Mouse (Mus musculus): Measurements from ENCODE around the gene Gm11639.
"Not testable (repeated sequence)": the region's sequence is repeated elsewhere in the genome, so short reads cannot be mapped to it uniquely, and the experiment has no call there.

Gene Gm11639

GRCm38 (mm10) chr11:104707084-104707483 lies 21.6 kb downstream of the Gm11639 start:
- DNase-seq = no peak

- DNase-seq = no peak
These were observed 59.6 kb downstream of the Gm11639 start for GRCm38 (mm10) chr11:104744995-104745568.

GRCm38 (mm10) chr11:104765762-104766161 lies 80.3 kb downstream of the Gm11639 start:
- no peak for DNase-seq

GRCm38 (mm10) chr11:104767068-104767467 lies 81.6 kb downstream of the Gm11639 start:
- no peak for DNase-seq

GRCm38 (mm10) chr11:104768072-104768471 lies 82.6 kb downstream of the Gm11639 start:
- peak; percentile 59 for DNase-seq

GRCm38 (mm10) chr11:104778796-104779195 lies 93.3 kb downstream of the Gm11639 start:
- DNase-seq = no peak

GRCm38 (mm10) chr11:104944723-104945122 lies 259.2 kb downstream of the Gm11639 start:
- no peak for DNase-seq

- no peak for DNase-seq
These were observed 266.8 kb downstream of the Gm11639 start for GRCm38 (mm10) chr11:104952349-104952748.

- no peak for DNase-seq
These were observed 282.4 kb downstream of the Gm11639 start for GRCm38 (mm10) chr11:104967862-104968261.

- no peak for DNase-seq
These were observed 282.9 kb downstream of the Gm11639 start for GRCm38 (mm10) chr11:104968388-104968787.

- no peak for DNase-seq
These were observed 285.8 kb downstream of the Gm11639 start for GRCm38 (mm10) chr11:104971322-104971721.

GRCm38 (mm10) chr11:104972480-104972879 lies 287.0 kb downstream of the Gm11639 start:
- DNase-seq = no peak

- DNase-seq = no peak
These were observed 292.5 kb downstream of the Gm11639 start for GRCm38 (mm10) chr11:104977976-104978375.

GRCm38 (mm10) chr11:104981342-104982055 lies 296.0 kb downstream of the Gm11639 start:
- no peak for DNase-seq

GRCm38 (mm10) chr11:105009232-105009631 lies 323.7 kb downstream of the Gm11639 start:
- no peak for DNase-seq

GRCm38 (mm10) chr11:105021071-105021470 lies 335.6 kb downstream of the Gm11639 start:
- peak; percentile 15 for DNase-seq

GRCm38 (mm10) chr11:105028744-105029348 lies 343.3 kb downstream of the Gm11639 start:
- DNase-seq = no peak

GRCm38 (mm10) chr11:105029525-105029924 lies 344.0 kb downstream of the Gm11639 start:
- DNase-seq = no peak

GRCm38 (mm10) chr11:105030229-105030628 lies 344.7 kb downstream of the Gm11639 start:
- no peak for DNase-seq

GRCm38 (mm10) chr11:105031103-105031502 lies 345.6 kb downstream of the Gm11639 start:
- no peak for DNase-seq

GRCm38 (mm10) chr11:105035081-105035480 lies 349.6 kb downstream of the Gm11639 start:
- DNase-seq = no peak

- no peak for DNase-seq
These were observed 377.8 kb downstream of the Gm11639 start, which contains the start of gene Efcab3 for GRCm38 (mm10) chr11:105063292-105063691. TSS of gene Efcab3 (plus strand) at chr11:105063592.

- not testable (repeated sequence) for DNase-seq
These were observed 426.9 kb downstream of the Gm11639 start for GRCm38 (mm10) chr11:105112448-105112847.

- DNase-seq = no peak
These were observed 432.3 kb downstream of the Gm11639 start for GRCm38 (mm10) chr11:105117814-105118213.

Measured in lung, postnatal 36 days (tissue).